Mouse (Mus musculus): ENCODE results near the gene Erich3.

Gene Erich3

DNA sequence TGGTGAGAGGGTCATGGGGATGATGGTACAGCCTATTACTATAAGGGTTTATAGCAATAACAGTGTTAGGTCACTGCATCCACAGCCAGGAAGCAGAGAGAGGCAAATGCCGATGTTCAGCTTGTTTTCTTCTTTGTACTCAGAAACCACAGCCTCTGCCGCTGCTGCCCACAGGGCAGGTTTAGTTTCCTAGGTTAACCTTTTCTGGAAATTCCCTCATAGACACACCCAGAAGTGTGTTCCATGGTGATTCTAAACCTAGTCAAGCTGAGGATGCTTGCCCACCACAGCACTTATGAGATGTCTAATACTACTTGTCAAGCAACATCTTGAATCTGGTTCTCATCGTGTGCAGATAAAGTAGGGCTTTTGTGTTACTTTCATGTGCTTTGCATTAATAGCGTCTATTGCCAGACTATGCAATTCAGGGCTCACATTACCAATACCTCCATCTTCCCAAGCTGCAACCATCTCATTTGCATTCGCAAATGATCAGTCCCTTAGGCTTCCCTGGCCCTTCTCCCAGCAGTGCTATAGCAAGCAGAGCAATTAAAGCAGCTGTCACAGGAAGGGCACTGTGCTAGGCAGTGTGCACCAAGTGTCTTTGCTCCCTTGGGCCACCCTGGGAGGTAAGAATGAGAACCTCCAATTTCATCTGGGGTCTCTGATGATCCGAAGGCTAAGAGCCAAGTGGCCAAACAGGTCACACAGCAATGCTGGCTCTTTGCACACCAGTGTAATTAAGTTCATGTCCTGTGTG, 115.4 kb downstream of the Erich3 start:
- no peak for DNase-seq

GRCm38 (mm10) chr3:154786354-154786753, 122.7 kb downstream of the Erich3 start:
- DNase-seq = no peak

DNA sequence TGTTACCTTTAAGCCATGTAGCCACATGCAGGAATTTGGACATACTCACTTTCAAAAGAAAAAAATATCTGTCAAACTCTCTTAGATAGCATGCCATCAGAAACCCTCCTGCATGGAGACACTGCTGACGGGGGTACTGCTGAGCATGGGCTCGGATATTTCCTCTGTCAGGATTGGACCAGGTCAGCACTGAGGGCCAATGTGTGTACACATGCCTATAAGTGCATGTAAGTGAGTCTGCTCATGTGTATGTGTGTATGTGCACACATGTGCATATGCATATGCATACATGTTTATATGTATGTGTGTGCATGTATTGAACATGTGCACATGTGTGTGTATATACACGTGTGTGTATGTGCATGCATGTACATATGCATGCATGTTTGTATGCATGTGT, 124.0 kb downstream of the Erich3 start:
- no peak for DNase-seq

DNA sequence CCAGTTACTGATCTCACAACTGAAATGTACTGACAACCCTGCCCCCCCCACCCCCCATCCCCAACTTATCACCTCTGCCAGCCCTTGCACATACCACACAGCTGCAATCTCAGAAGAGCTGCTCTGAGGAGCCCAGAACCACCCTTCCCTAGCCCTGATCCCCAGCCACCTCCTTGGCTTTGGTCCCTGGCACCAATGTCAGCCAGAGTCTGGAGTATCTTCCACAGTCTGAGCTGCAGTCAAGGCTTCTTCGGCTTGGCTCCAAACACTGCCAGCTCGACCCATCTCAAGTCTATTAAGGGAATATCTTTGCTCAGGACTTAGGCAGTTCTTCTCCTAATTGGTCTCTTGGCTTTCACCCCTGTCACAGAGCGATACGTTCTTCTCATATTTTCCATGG, 129.9 kb downstream of the Erich3 start:
- no peak for DNase-seq

DNA sequence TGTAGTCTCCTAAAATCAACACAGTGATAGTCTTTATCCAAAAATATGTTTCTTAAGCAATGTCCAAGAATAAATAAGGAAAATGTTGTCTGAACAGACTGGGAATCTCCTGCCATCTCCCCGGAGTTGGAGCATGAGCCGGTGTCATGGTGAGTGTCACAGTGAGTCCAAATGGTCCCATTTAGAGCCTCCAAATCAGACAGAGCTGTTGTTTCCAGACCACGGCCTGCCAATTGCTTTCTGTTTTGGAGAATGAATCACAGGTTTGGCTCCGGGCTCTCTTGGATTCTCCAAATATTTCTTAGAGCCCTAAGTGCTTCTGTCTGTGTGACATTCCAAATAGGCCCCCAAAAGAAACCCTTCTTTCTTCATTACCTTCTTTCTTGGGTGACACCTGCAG, 135.1 kb downstream of the Erich3 start:
- DNase-seq = no peak

GRCm38 (mm10) chr3:154800454-154800853, 136.8 kb downstream of the Erich3 start:
- no peak for DNase-seq

DNA sequence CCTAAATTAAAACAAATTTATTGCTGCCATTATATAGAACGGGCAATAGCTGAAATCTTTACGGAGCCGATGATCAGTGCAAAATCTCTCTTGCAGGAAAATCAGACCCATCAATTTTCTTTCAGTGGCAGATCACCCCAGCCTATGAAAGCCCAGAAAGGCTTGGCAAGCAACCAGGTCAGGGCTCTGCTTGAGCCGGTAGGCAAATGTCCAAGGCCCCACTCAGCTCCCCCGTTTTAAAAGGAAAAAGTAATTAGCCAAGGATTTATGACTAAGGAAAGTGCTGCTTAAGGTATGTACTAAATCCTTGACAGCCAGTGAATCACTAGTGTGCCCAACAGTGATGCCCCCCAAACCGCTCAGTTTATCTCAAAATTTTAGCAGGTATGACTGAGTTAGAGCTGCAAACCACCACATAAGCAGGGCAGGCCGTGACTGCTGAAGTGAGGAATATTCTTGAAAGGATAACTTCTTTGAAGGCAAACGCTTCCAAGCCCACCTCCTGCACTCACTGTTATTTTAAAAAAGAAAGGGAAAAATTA, 137.3 kb downstream of the Erich3 start:
- no peak for DNase-seq

- DNase-seq = no peak
Measured at GRCm38 (mm10) chr3:154806626-154807025, 143.0 kb downstream of the Erich3 start.

DNA sequence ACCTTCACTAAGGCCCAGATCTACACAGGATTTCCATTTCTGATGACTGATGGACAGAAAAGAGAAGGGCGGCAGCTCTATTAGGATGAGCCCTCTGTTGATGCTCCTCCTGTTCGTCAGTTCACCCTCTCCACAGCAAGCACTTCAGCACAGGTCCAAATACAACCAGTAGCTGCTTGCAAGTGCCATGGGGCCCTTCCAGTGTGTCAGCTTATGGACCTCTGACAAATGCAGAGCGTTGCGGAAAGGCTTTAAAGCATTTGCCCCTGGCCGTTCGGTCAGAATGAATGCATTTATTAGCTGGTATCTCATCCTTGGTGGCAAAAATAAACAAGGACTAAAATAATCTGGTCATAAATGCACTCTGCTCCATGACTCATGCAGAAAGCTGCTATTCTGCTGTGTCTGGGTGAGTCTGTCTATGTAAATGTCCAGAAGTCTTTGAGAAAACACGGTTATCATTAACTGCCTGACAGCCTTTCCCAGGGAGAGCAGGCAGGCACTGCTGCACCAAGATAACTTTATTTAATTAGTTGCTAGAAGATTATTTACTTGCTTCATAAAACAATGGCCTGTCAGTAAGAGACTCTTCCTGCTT, 146.7 kb downstream of the Erich3 start:
- no peak for DNase-seq

DNA sequence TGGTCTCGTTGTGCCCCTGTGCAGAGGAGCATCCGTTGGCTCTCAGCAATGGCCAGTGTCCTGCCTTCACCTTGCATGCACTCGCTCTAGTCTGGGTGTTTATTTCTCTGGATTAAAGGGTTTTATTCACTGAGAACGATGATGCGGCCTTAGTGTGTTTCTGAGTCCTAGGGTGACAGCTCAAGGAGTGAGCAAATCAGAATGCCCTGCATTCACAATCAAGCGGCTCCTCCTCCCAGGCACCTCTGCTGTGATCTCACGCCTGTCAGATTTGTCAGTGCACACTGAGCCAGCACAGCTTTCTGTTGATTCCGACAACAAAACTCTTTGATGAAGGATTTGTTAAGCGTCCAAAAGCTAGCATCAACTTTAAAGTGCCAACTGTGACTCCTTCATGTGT, 147.6 kb downstream of the Erich3 start:
- DNase-seq = no peak

GRCm38 (mm10) chr3:154811833-154812232, 148.2 kb downstream of the Erich3 start:
- DNase-seq = no peak

DNA sequence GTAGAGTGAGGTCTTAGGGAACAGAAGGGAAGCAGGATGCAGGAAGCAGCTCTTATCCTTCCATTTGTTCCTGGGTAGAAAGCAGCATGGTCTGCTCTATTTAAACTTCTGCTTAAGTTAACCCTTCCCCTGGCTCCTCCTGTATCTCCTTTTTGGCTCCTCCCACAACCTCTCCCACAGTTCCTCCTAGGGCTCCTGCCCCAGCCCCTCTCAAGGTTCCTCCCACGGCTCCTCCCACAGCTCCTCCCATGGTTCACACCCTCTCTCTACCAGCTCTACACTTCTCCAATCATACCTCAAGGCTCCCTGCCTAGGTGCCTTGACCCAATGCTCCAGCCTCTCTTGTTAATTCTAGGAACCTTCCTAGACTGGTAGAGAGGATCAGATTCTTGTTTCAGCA, 149.2 kb downstream of the Erich3 start:
- no peak for DNase-seq

GRCm38 (mm10) chr3:154815606-154816005, 151.9 kb downstream of the Erich3 start:
- DNase-seq = no peak

- no peak for DNase-seq
Measured at GRCm38 (mm10) chr3:154816231-154816630, 152.6 kb downstream of the Erich3 start.

- DNase-seq = no peak
Measured at GRCm38 (mm10) chr3:154816801-154817625, 153.4 kb downstream of the Erich3 start.
